Mouse (Mus musculus): ENCODE results near the gene Acsbg2. TPM values are rescaled to one million over a fixed set of nuclear protein-coding genes. Genes with fewer than 3 reads are reported as not detected.
"Not testable (repeated sequence)": the region's sequence is repeated elsewhere in the genome, so short reads cannot be mapped to it uniquely, and the experiment has no call there.

Acsbg2 gene
- polyA plus RNA-seq (2014; fragmentation: Nextera tagmentation; extraction: Ambion mirVana): not detected in 2 replicates

GRCm38 (mm10) chr17:56874237-56874636 is at the start of gene Acsbg2:
Gene Acsbg2 (minus strand): TSS chr17:56874447.
- H3K36me3 ChIP-seq (ENCODE audit: control insufficient read depth, insufficient read depth, low read length): no peaks in the 10 kb centered on the region
- H3K27me3 ChIP-seq (ENCODE audit: control insufficient read depth, insufficient read depth, low read length): no peaks in the 10 kb centered on the region
- no peak within 1 kb of the TSS for H3K9ac ChIP-seq (ENCODE audit: low read length)
- no peak within 1 kb of the TSS for H3K4me2 ChIP-seq
- 94% methylated on average over 2 of the region's 2 CpGs for WGBS
- H3K27ac ChIP-seq (ENCODE audit: low read depth, low read length): no peak within 1 kb of the TSS
- no peaks in the 10 kb centered on the region for H3K4me1 ChIP-seq (ENCODE audit: control insufficient read depth, insufficient read depth, low read length)
- ATAC-seq (ENCODE audit: low FRiP score) (no peak), DNase-seq (ENCODE audit: low spot score, missing footprints) (no peak)
- no peaks in the 10 kb centered on the region for H3K9me3 ChIP-seq (ENCODE audit: control insufficient read depth, low read length)
- H3K4me3 ChIP-seq (ENCODE audit: low read depth, low read length): no peak within 1 kb of the TSS

GRCm38 (mm10) chr17:56919725-56920124 is 45.5 kb upstream of the Acsbg2 start:
- DNase-seq (ENCODE audit: low spot score, missing footprints) (no peak), ATAC-seq (ENCODE audit: low FRiP score) (no peak)
- Histone ChIP-seq H3K9me3 (ENCODE audit: control insufficient read depth, low read length) (no peaks in the 10 kb centered on the region), H3K4me3 (ENCODE audit: low read depth, low read length) (no peak overlapping the region), H3K27ac (ENCODE audit: low read depth, low read length) (no peak overlapping the region), H3K4me1 (ENCODE audit: control insufficient read depth, insufficient read depth, low read length) (no peaks in the 10 kb centered on the region), H3K9ac (ENCODE audit: low read length) (no peak overlapping the region), H3K27me3 (ENCODE audit: control insufficient read depth, insufficient read depth, low read length) (no peaks in the 10 kb centered on the region), H3K36me3 (ENCODE audit: control insufficient read depth, insufficient read depth, low read length) (peaks cover 29% of the 10 kb centered on the region), H3K4me2 (no peak overlapping the region)
- WGBS: 89% methylated on average over 3 of the region's 3 CpGs

- no peaks in the 10 kb centered on the region for H3K27me3 ChIP-seq (ENCODE audit: control insufficient read depth, insufficient read depth, low read length)
- no peaks in the 10 kb centered on the region for H3K4me1 ChIP-seq (ENCODE audit: control insufficient read depth, insufficient read depth, low read length)
- H3K27ac ChIP-seq (ENCODE audit: low read depth, low read length): no peak overlapping the region
- DNase-seq (ENCODE audit: low spot score, missing footprints) (peak; percentile 21), ATAC-seq (ENCODE audit: low FRiP score) (no peak)
- peaks cover 28% of the 10 kb centered on the region for H3K36me3 ChIP-seq (ENCODE audit: control insufficient read depth, insufficient read depth, low read length)
- whole genome bisulfite sequencing: 91% methylated on average over 2 of the region's 2 CpGs
- H3K9me3 ChIP-seq (ENCODE audit: control insufficient read depth, low read length): no peaks in the 10 kb centered on the region
- no peak overlapping the region for H3K4me2 ChIP-seq
- no peak overlapping the region for H3K9ac ChIP-seq (ENCODE audit: low read length)
- no peak overlapping the region for H3K4me3 ChIP-seq (ENCODE audit: low read depth, low read length)
Measured at GRCm38 (mm10) chr17:56917166-56917565, 42.9 kb upstream of the Acsbg2 start.

GRCm38 (mm10) chr17:56913444-56913843 is 39.2 kb upstream of the Acsbg2 start:
- Histone ChIP-seq H3K4me3 (ENCODE audit: low read depth, low read length) (no peak overlapping the region), H3K4me2 (no peak overlapping the region), H3K9ac (ENCODE audit: low read length) (no peak overlapping the region), H3K27me3 (ENCODE audit: control insufficient read depth, insufficient read depth, low read length) (no peaks in the 10 kb centered on the region), H3K27ac (ENCODE audit: low read depth, low read length) (no peak overlapping the region), H3K4me1 (ENCODE audit: control insufficient read depth, insufficient read depth, low read length) (no peaks in the 10 kb centered on the region), H3K36me3 (ENCODE audit: control insufficient read depth, insufficient read depth, low read length) (peaks cover 18% of the 10 kb centered on the region), H3K9me3 (ENCODE audit: control insufficient read depth, low read length) (no peaks in the 10 kb centered on the region)
- no peak for ATAC-seq (ENCODE audit: low FRiP score)
- DNase-seq (ENCODE audit: low spot score, missing footprints): peak; percentile 69

- Histone ChIP-seq H3K4me3 (ENCODE audit: low read depth, low read length) (no peak overlapping the region), H3K36me3 (ENCODE audit: control insufficient read depth, insufficient read depth, low read length) (peaks cover 18% of the 10 kb centered on the region), H3K4me2 (no peak overlapping the region), H3K27ac (ENCODE audit: low read depth, low read length) (no peak overlapping the region), H3K9me3 (ENCODE audit: control insufficient read depth, low read length) (no peaks in the 10 kb centered on the region), H3K9ac (ENCODE audit: low read length) (no peak overlapping the region), H3K27me3 (ENCODE audit: control insufficient read depth, insufficient read depth, low read length) (no peaks in the 10 kb centered on the region), H3K4me1 (ENCODE audit: control insufficient read depth, insufficient read depth, low read length) (no peaks in the 10 kb centered on the region)
- ATAC-seq (ENCODE audit: low FRiP score) (no peak), DNase-seq (ENCODE audit: low spot score, missing footprints) (peak; percentile 41)
- WGBS: 88% methylated on average over 3 of the region's 3 CpGs
Measured at GRCm38 (mm10) chr17:56913023-56913422, 38.8 kb upstream of the Acsbg2 start.

- H3K27ac ChIP-seq (ENCODE audit: low read depth, low read length); H3K4me1 ChIP-seq (ENCODE audit: control insufficient read depth, insufficient read depth, low read length); H3K27me3 ChIP-seq (ENCODE audit: control insufficient read depth, insufficient read depth, low read length); H3K4me3 ChIP-seq (ENCODE audit: low read depth, low read length); H3K9ac ChIP-seq (ENCODE audit: low read length); H3K9me3 ChIP-seq (ENCODE audit: control insufficient read depth, low read length); H3K4me2 ChIP-seq; ATAC-seq (ENCODE audit: low FRiP score): not testable (repeated sequence)
- 96% methylated on average over 2 of the region's 2 CpGs for WGBS
- DNase-seq (ENCODE audit: low spot score, missing footprints): peak; percentile 1
- H3K36me3 ChIP-seq (ENCODE audit: control insufficient read depth, insufficient read depth, low read length): peaks cover 13% of the 10 kb centered on the region
Measured at GRCm38 (mm10) chr17:56909764-56910163, 35.5 kb upstream of the Acsbg2 start.

GRCm38 (mm10) chr17:56907887-56908286 is 33.6 kb upstream of the Acsbg2 start:
- Histone ChIP-seq H3K4me2 (no peak overlapping the region), H3K9me3 (ENCODE audit: control insufficient read depth, low read length) (no peaks in the 10 kb centered on the region), H3K27ac (ENCODE audit: low read depth, low read length) (no peak overlapping the region), H3K27me3 (ENCODE audit: control insufficient read depth, insufficient read depth, low read length) (no peaks in the 10 kb centered on the region), H3K4me3 (ENCODE audit: low read depth, low read length) (no peak overlapping the region), H3K9ac (ENCODE audit: low read length) (no peak overlapping the region), H3K4me1 (ENCODE audit: control insufficient read depth, insufficient read depth, low read length) (no peaks in the 10 kb centered on the region), H3K36me3 (ENCODE audit: control insufficient read depth, insufficient read depth, low read length) (peaks cover 8% of the 10 kb centered on the region; the same call in 1 of the 2 replicates)
- DNase-seq (ENCODE audit: low spot score, missing footprints): no peak
- 83% methylated on average over 9 of the region's 9 CpGs for WGBS
- ATAC-seq (ENCODE audit: low FRiP score): no peak

GRCm38 (mm10) chr17:56907096-56907495 is 32.8 kb upstream of the Acsbg2 start:
- 96% methylated on average over 5 of the region's 5 CpGs for WGBS
- peaks cover 12% of the 10 kb centered on the region; the same call in 1 of the 2 replicates for H3K36me3 ChIP-seq (ENCODE audit: control insufficient read depth, insufficient read depth, low read length)
- H3K9ac ChIP-seq (ENCODE audit: low read length): no peak overlapping the region
- no peak overlapping the region for H3K4me3 ChIP-seq (ENCODE audit: low read depth, low read length)
- H3K27ac ChIP-seq (ENCODE audit: low read depth, low read length): no peak overlapping the region
- H3K4me2 ChIP-seq: no peak overlapping the region
- ATAC-seq (ENCODE audit: low FRiP score): no peak
- no peaks in the 10 kb centered on the region for H3K9me3 ChIP-seq (ENCODE audit: control insufficient read depth, low read length)
- no peaks in the 10 kb centered on the region for H3K4me1 ChIP-seq (ENCODE audit: control insufficient read depth, insufficient read depth, low read length)
- no peaks in the 10 kb centered on the region for H3K27me3 ChIP-seq (ENCODE audit: control insufficient read depth, insufficient read depth, low read length)
- DNase-seq (ENCODE audit: low spot score, missing footprints): peak; percentile 44

- H3K27me3 ChIP-seq (ENCODE audit: control insufficient read depth, insufficient read depth, low read length): no peaks in the 10 kb centered on the region
- DNase-seq (ENCODE audit: low spot score, missing footprints) (peak; percentile 66), ATAC-seq (ENCODE audit: low FRiP score) (no peak)
- peaks cover 15% of the 10 kb centered on the region; the same call in 1 of the 2 replicates for H3K36me3 ChIP-seq (ENCODE audit: control insufficient read depth, insufficient read depth, low read length)
- H3K9ac ChIP-seq (ENCODE audit: low read length): no peak overlapping the region
- H3K27ac ChIP-seq (ENCODE audit: low read depth, low read length): no peak overlapping the region
- no peaks in the 10 kb centered on the region for H3K4me1 ChIP-seq (ENCODE audit: control insufficient read depth, insufficient read depth, low read length)
- 93% methylated on average over 3 of the region's 3 CpGs for WGBS
- H3K4me2 ChIP-seq: no peak overlapping the region
- H3K9me3 ChIP-seq (ENCODE audit: control insufficient read depth, low read length): no peaks in the 10 kb centered on the region
- H3K4me3 ChIP-seq (ENCODE audit: low read depth, low read length): no peak overlapping the region
Measured at GRCm38 (mm10) chr17:56906166-56906565, 31.9 kb upstream of the Acsbg2 start.

GRCm38 (mm10) chr17:56902698-56903097 is 28.5 kb upstream of the Acsbg2 start:
- 83% methylated on average over 5 of the region's 5 CpGs for WGBS
- DNase-seq (ENCODE audit: low spot score, missing footprints): peak; percentile 69
- Histone ChIP-seq H3K36me3 (ENCODE audit: control insufficient read depth, insufficient read depth, low read length) (peaks cover 28% of the 10 kb centered on the region), H3K4me2 (no peak overlapping the region), H3K27ac (ENCODE audit: low read depth, low read length) (no peak overlapping the region), H3K9me3 (ENCODE audit: control insufficient read depth, low read length) (no peaks in the 10 kb centered on the region), H3K9ac (ENCODE audit: low read length) (no peak overlapping the region), H3K4me3 (ENCODE audit: low read depth, low read length) (no peak overlapping the region), H3K27me3 (ENCODE audit: control insufficient read depth, insufficient read depth, low read length) (no peaks in the 10 kb centered on the region), H3K4me1 (ENCODE audit: control insufficient read depth, insufficient read depth, low read length) (no peaks in the 10 kb centered on the region)
- ATAC-seq (ENCODE audit: low FRiP score): no peak
